Mouse (Mus musculus) forebrain, embryonic 14.5 days (tissue): Measurements from ENCODE around the gene Rdh7. TPM values are rescaled to one million over a fixed set of nuclear protein-coding genes. Genes with fewer than 3 reads are reported as not detected.
"Not testable (repeated sequence)": the region's sequence is repeated elsewhere in the genome, so short reads cannot be mapped to it uniquely, and the experiment has no call there.

ENCODE experiments used
- ATAC-seq: fragments of 200-750 bp; cut with Nextera tagmentation; 2 replicates; pipeline ENCODE4 v1.8.0; 2017; ENCODE audit warnings: mild to moderate bottlenecking, moderate library complexity
- DNase-seq: peaks from one replicate; pipeline ENCODE4 v3.0.0-alpha.2; 2015; ENCODE audit warnings: low spot score
- H3K27ac ChIP-seq: fragments of 300-500 bp; sonication (generic); 2 replicates; pipeline ENCODE4 v1.5.1; 2014; ENCODE audit warnings: low read depth, mild to moderate bottlenecking, control low read depth, low read length, moderate library complexity
- H3K27me3 ChIP-seq: fragments of 300-500 bp; sonication (generic); replicated peaks from 2 replicates; pipeline ENCODE4 v1.6.1; 2014; ENCODE audit warnings: low read length, control low read depth, mixed read lengths; ENCODE audit not compliant: control insufficient read depth, insufficient read depth
- H3K36me3 ChIP-seq: fragments of 300-500 bp; sonication (generic); 2 replicates; pipeline ENCODE4 v1.6.1; 2014; ENCODE audit warnings: low read length, control low read depth; ENCODE audit not compliant: control insufficient read depth, insufficient read depth
- H3K4me1 ChIP-seq: fragments of 300-500 bp; sonication (generic); 2 replicates; pipeline ENCODE4 v1.6.1; 2014; ENCODE audit warnings: antibody characterized with exemption, low read length, control low read depth; ENCODE audit not compliant: control insufficient read depth, insufficient read depth
- H3K4me2 ChIP-seq: fragments of 300-500 bp; sonication (generic); 2 replicates; pipeline ENCODE4 v1.6.1; 2014; ENCODE audit warnings: mild to moderate bottlenecking, control low read depth, low read length
- H3K4me3 ChIP-seq: fragments of 300-500 bp; sonication (generic); 2 replicates; pipeline ENCODE4 v1.5.1; 2014; ENCODE audit warnings: low read depth, low read length, control low read depth
- H3K9ac ChIP-seq: fragments of 300-500 bp; sonication (generic); 2 replicates; pipeline ENCODE4 v1.6.1; 2014; ENCODE audit warnings: mild to moderate bottlenecking, low read length, control low read depth, moderate library complexity
- H3K9me3 ChIP-seq: fragments of 300-500 bp; sonication (generic); replicated peaks from 2 replicates; pipeline ENCODE4 v1.6.1; 2016; ENCODE audit warnings: low read length, control low read depth, mixed read lengths; ENCODE audit not compliant: control insufficient read depth
- WGBS: fragments of 180-500 bp; shearing (Covaris S2); extraction: QIAGEN DNeasy Blood & Tissue Kit; methylation state at CpG from one replicate; pipeline ENCODE4 v1.1.7; 2014; 5-methylcytosine and 5-hydroxymethylcytosine counted together
- polyA plus RNA-seq: library from polyadenylated mRNA; unstranded; fragments of >200 nt; fragmentation: Nextera tagmentation; extraction: Ambion mirVana; gene quantifications from 2 replicates; pipeline ENCODE4 v1.2.1, GENCODE M21; 2014

Gene Rdh7
- polyA plus RNA-seq, 1 experiment from 2014 or later: not detected

- not testable (repeated sequence) for H3K9ac ChIP-seq, H3K27ac ChIP-seq, H3K4me3 ChIP-seq, DNase-seq, ATAC-seq, H3K36me3 ChIP-seq, H3K4me1 ChIP-seq, H3K4me2 ChIP-seq, H3K27me3 ChIP-seq, H3K9me3 ChIP-seq
- 90% methylated on average over 5 of the region's 5 CpGs for WGBS
These were observed 42.7 kb downstream of the Rdh7 start for GRCm38 (mm10) chr10:127845945-127846344.

DNA sequence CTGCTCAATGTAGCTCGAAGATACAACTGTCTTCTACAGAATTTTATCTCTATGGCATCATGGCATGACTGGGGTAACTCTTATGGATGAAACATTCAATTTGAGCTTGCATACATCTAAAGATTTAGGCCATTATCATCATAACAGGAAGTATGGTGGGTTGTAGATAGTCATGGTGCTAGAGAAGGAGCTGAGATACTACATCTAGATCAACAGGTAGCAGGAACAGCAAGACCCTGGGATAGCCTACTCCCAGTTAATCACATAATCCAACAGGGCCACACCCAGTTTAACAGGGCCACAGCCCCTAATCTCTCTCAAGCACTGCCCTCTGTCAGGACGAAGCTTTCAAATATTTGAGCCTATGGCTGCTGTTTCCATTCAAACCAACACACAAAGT lies 47.8 kb downstream of the Rdh7 start:
- Histone ChIP-seq H3K9ac (no peak overlapping the region), H3K27me3 (no peaks in the 10 kb centered on the region), H3K4me1 (no peaks in the 10 kb centered on the region), H3K27ac (no peak overlapping the region), H3K9me3 (no peaks in the 10 kb centered on the region), H3K4me2 (no peak overlapping the region), H3K36me3 (no peaks in the 10 kb centered on the region), H3K4me3 (no peak overlapping the region)
- no peak for ATAC-seq
- DNase-seq: no peak
- 68% methylated on average over 2 of the region's 2 CpGs for WGBS

GRCm38 (mm10) chr10:127838539-127838938 lies 50.1 kb downstream of the Rdh7 start:
- ATAC-seq: no peak
- Histone ChIP-seq H3K9me3 (no peaks in the 10 kb centered on the region), H3K4me1 (no peaks in the 10 kb centered on the region), H3K36me3 (no peaks in the 10 kb centered on the region), H3K9ac (no peak overlapping the region), H3K4me3 (no peak overlapping the region), H3K27me3 (no peaks in the 10 kb centered on the region), H3K4me2 (no peak overlapping the region), H3K27ac (no peak overlapping the region)
- 86% methylated on average over 2 of the region's 2 CpGs for WGBS
- no peak for DNase-seq

DNA sequence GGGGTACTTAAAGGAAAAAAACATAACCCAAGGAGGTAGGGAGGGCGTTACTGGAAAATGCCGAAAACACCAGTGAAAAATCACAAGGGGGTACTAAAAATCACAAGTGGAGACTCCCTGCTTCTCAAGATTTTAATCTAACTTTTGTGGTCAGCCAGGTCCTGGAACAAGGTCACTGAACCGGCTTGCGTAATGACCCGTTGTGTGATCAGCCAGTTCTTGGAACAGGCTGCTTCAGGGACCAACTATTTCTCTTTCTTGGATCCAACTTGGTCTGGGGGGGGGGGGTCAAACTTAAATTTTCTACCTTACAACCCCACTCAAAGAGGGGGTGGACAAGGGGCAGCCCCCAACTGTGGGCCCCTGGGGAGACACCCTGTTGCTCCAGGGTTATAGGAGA lies 50.8 kb downstream of the Rdh7 start:
- not testable (repeated sequence) for DNase-seq
- 95% methylated on average over 5 of the region's 5 CpGs for WGBS

DNA sequence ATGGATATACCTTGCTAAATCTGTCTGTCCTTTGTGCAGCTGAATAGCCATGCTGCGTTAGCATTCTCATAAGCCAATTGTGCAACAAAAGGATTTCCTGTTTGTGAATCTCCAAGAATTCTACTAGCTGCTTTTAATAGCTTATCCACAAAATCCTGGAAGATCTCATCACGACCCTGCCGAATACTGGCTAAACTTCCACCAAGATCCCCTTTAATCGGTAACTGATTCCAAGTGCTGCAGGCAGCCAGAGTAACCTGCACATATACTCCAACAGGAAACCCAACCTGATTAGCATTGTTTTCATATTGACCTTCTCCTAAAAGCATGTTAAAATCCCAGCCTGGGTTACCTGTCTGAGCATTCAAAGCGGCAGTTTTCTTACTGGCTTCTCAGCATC lies 53.3 kb downstream of the Rdh7 start:
- DNase-seq (no peak), ATAC-seq (no peak)
- 87% methylated on average over 5 of the region's 5 CpGs for WGBS
- Histone ChIP-seq H3K9ac (no peak overlapping the region), H3K27ac (no peak overlapping the region), H3K27me3 (no peaks in the 10 kb centered on the region), H3K4me2 (no peak overlapping the region), H3K4me3 (no peak overlapping the region), H3K9me3 (no peaks in the 10 kb centered on the region), H3K36me3 (no peaks in the 10 kb centered on the region), H3K4me1 (no peaks in the 10 kb centered on the region)

More for the DNA sequence above, 50.8 kb downstream of the Rdh7 start:
- not testable (repeated sequence) for H3K27ac ChIP-seq, H3K9me3 ChIP-seq, H3K4me2 ChIP-seq, H3K4me1 ChIP-seq, H3K27me3 ChIP-seq, H3K4me3 ChIP-seq, H3K9ac ChIP-seq, H3K36me3 ChIP-seq, ATAC-seq

GRCm38 (mm10) chr10:127834186-127834585 lies 54.4 kb downstream of the Rdh7 start:
- DNase-seq, H3K27me3 ChIP-seq, ATAC-seq, H3K4me3 ChIP-seq, H3K27ac ChIP-seq, H3K4me2 ChIP-seq, H3K36me3 ChIP-seq, H3K9me3 ChIP-seq, H3K9ac ChIP-seq, H3K4me1 ChIP-seq: not testable (repeated sequence)
- WGBS: 96% methylated on average over 1 of the region's 1 CpGs

Other genes starting within 250 kb of the Rdh7 start
- 3.4 and 3.7 TPM in 2 replicates for gene Stat6, start 245.8 kb downstream of the Rdh7 start, polyA plus RNA-seq
- 5.8 TPM in 2 replicates for gene Nemp1, start 221.9 kb downstream of the Rdh7 start, polyA plus RNA-seq
- gene Nab2, start 220.2 kb downstream of the Rdh7 start, polyA plus RNA-seq: 1.8 and 1.9 TPM in 2 replicates
- gene Myo1a, start 183.6 kb downstream of the Rdh7 start, polyA plus RNA-seq: 0.67 and 1.3 TPM in 2 replicates
- gene Tac2, start 164.3 kb downstream of the Rdh7 start, polyA plus RNA-seq: 2.6 and 5.6 TPM in 2 replicates
- 4.5 and 5.0 TPM in 2 replicates for gene Zbtb39, start 149.3 kb downstream of the Rdh7 start, polyA plus RNA-seq
- gene Gpr182, start 137.1 kb downstream of the Rdh7 start, polyA plus RNA-seq: 0.30 and 0.78 TPM in 2 replicates
- 0.05 TPM in 1 of 2 replicates, not detected in the other for gene Rdh1, start 129.1 kb downstream of the Rdh7 start, polyA plus RNA-seq
- not detected in 2 replicates for gene Rdh16f1, start 129.0 kb downstream of the Rdh7 start, polyA plus RNA-seq
- gene Rdh9, start 112.4 kb downstream of the Rdh7 start, polyA plus RNA-seq: 0.08 and 0.12 TPM in 2 replicates
- gene Rdh16, start 87.7 kb downstream of the Rdh7 start, polyA plus RNA-seq: 0.06 TPM in 1 of 2 replicates, not detected in the other
- gene Rdh19, start 38.9 kb downstream of the Rdh7 start, polyA plus RNA-seq: not detected in 2 replicates
- gene Rdh16f2, start 22.3 kb downstream of the Rdh7 start, polyA plus RNA-seq: not detected in 2 replicates
- gene Sdr9c7, start 9.7 kb upstream of the Rdh7 start, polyA plus RNA-seq: not detected in 2 replicates
- gene Hsd17b6, start 118.8 kb upstream of the Rdh7 start, polyA plus RNA-seq: not detected in 2 replicates
- gene Prim1, start 126.4 kb upstream of the Rdh7 start, polyA plus RNA-seq: 66.3 and 71.6 TPM in 2 replicates
- 731 and 771 TPM in 2 replicates for gene Naca, start 146.8 kb upstream of the Rdh7 start, polyA plus RNA-seq
- gene Ptges3, start 170.1 kb upstream of the Rdh7 start, polyA plus RNA-seq: 426 and 447 TPM in 2 replicates
- 2,318 and 2,350 TPM in 2 replicates for gene Atp5b, start 194.5 kb upstream of the Rdh7 start, polyA plus RNA-seq
- gene Baz2a, start 202.8 kb upstream of the Rdh7 start, polyA plus RNA-seq: 13.6 and 16.7 TPM in 2 replicates